Mouse (Mus musculus) inflammation-experienced regulatory T-cells, adult 6 months (primary cell): Measurements from ENCODE around the gene Tmem170. TPM values are rescaled to one million over a fixed set of nuclear protein-coding genes. Genes with fewer than 3 reads are reported as not detected.
"Not testable (repeated sequence)": the region's sequence is repeated elsewhere in the genome, so short reads cannot be mapped to it uniquely, and the experiment has no call there.

Experiments
- ATAC-seq: one replicate; pipeline ENCODE4 v1.8.0; 2017
- polyA plus RNA-seq, 3 experiments: library from polyadenylated mRNA; unstranded; fragments of 100-300 nt; shearing (Covaris generic); gene quantifications; one replicate each; pipeline ENCODE4 v1.2.1; 2017

Gene Tmem170
- polyA plus RNA-seq, 3 experiments from 2014 or later = 5.2 to 7.5 (median 7.2) TPM

- peak; percentile 23 for ATAC-seq
Measured at GRCm38 (mm10) chr8:111875758-111876157, 792 bp downstream of the Tmem170 start.

GRCm38 (mm10) chr8:111871278-111871677 lies 5.3 kb downstream of the Tmem170 start:
- no peak for ATAC-seq

DNA sequence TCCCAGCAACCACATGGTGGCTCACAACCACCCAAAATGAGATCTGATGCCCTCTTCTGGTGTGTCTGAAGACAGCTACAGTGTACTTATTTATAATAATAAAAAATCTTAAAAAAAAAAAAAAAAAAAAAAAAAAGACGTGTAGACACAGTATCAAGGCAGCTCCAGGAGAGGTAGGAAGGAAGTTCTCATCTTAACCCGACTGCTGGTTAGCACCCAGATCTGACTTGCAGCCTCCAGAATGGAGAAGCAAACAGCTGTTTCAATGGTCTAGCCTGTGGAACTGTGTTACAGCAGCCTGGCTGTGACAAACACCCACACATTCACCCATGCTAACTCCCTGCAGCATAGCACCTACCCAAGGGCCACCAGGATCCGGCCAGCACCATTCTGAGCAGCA lies 6.2 kb downstream of the Tmem170 start:
- ATAC-seq = no peak

- no peak for ATAC-seq
Measured at GRCm38 (mm10) chr8:111868664-111869063, 7.9 kb downstream of the Tmem170 start.

GRCm38 (mm10) chr8:111865857-111866256 lies 10.7 kb downstream of the Tmem170 start:
- no peak for ATAC-seq

DNA sequence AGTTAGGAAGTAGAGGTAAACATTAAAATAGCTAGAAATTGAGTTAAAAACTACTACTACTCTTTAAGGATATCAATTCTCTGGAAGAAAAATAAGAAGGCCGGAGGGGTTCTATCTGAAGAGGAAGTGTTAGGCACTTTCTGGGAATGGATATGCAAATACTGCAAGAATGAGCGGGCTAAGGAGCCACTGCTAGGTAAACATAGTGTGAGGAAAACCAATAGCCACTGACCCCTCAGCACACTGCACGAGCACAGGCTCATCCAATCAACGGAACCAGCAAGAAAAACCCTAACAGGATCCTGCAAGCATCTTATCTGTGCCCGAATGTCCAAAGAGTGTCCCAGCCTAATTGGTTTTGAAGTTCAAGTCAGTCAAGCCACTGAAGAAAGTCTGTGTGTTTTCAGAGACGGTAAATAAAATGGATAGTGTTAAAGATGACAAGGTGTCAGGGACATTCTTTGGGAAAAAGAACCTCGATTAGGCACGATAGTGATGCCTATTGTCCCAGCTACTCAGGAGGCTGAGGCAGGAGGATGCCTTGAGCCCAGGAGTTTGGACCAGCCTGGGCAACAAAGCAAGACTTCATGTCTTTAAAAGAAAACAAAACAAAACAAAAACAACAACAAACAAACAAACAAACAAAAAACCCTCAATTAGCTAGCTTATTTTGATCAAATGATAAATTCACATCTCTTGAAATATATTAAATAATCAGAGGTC lies 11.3 kb downstream of the Tmem170 start:
- ATAC-seq = no peak

GRCm38 (mm10) chr8:111864648-111865047 lies 11.9 kb downstream of the Tmem170 start:
- ATAC-seq = no peak

- ATAC-seq = no peak
Measured at GRCm38 (mm10) chr8:111863280-111863679, 13.3 kb downstream of the Tmem170 start.

- ATAC-seq = no peak
Measured at GRCm38 (mm10) chr8:111855977-111856376, 20.6 kb downstream of the Tmem170 start.

DNA sequence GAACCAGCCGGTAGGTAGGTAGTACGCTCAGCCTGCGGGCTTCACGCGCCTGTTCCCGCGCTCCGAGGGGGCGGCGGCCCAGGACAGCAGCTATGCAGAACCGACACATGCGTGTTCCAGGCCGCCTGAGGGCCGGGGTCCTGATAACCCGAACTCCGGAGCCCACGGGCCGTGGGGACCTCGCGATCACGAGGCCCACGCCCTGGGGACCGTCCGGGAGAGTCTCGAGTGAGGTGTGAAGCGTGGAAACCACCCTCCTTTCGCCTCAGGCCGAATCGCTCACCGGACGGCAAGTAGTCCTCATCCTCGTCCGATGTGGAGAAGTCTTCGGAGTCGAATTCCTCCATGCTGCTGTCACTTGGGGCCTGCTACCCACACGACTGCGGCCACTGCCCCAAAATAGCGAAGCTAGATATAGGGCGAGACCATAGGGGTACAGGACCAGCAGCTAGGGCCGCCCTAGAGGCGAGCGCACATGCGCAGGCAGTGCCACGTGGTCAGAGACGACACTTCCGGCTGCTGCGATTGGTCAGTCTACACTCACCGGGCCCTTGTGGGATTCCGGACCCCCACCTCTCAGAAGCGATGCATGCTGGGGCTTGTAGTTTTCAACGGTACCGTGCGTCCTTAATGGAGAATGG lies 22.6 kb downstream of the Tmem170 start, which contains the start of gene Cfdp1:
Gene Cfdp1 (minus strand): TSS at position 431 of the 641 bp plus-strand sequence.
- peak; percentile 100 for ATAC-seq

DNA sequence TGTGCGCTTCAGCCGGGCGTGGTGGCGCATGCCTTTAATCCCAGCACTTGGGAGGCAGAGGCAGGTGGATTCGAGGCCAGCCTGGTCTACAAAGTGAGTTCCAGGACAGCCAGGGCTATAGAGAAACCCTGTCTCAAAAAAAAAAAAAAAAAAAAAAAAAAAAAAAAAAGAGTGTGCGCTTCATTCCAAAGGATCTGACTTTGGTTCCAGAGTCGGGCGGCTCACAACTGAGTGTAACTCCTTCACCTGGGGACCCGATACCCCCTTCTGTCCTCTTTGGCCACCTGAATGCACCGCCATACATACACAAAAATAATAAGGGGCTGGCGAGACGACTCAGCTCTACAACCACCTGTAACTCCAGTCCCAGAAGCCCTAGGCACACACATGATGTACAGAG lies 23.3 kb downstream of the Tmem170 start:
- ATAC-seq = not testable (repeated sequence)

GRCm38 (mm10) chr8:111846746-111847145 lies 29.8 kb downstream of the Tmem170 start:
- no peak for ATAC-seq

DNA sequence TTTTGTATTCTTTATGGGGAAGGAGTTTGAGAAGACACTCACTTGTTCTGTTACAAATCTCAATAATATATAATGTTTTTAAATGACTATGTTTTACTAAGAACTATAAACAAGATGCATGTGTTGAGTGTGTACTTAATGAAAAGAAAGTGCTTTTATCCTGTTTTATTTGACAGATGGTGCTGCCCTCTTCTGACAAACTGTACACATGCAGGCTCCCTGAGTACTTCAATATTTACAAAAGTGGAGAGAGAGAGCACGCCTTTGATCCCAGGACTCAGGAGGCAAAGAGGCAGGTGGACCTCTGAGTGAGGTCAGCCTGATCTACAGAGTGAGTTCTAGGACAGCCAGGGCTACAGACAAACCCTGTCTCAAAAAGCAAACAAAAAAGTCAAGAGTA lies 41.0 kb downstream of the Tmem170 start:
- no peak for ATAC-seq

- ATAC-seq = no peak
Measured at GRCm38 (mm10) chr8:111834011-111834410, 42.5 kb downstream of the Tmem170 start.

DNA sequence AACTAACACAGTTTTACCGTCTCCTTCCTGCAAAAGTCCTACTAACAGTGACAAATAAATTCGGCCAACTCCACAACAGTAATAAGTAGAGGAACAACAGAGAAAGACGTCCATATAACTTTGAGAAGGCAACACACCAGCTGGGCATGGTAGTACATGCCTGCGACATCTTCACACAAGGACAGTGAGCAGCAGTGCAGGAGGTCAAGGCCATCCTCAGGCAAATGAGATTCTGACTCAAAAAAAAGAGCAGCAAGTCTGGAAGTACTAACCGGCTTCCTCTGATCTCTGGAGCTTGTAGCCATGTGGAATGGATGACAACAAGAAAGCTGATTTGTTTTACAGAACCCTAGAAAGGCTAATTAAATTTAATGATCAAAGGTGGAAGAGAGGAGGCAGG lies 43.6 kb downstream of the Tmem170 start:
- ATAC-seq = no peak

DNA sequence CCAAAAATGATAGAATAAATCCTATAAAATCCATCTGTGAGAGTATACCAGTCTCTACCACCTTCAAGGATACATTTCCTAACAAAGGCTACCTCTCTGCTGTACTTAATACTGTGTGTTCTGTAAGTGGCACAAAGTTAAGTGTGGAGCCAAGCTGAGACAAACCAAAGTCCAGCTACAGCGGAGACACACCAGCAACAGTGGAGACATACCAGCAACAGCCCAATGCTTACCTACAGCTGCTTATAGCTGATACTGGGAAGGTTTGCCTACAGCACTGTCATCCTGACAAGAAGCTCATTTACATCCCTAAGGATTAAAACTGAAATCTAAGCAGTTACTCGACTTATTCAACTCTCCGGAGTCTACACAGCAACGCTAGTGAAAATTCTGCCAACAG lies 44.6 kb downstream of the Tmem170 start:
- no peak for ATAC-seq

GRCm38 (mm10) chr8:111828595-111828994 lies 48.0 kb downstream of the Tmem170 start:
- ATAC-seq = no peak

- ATAC-seq = no peak
Measured at GRCm38 (mm10) chr8:111825219-111825618, 51.3 kb downstream of the Tmem170 start.

DNA sequence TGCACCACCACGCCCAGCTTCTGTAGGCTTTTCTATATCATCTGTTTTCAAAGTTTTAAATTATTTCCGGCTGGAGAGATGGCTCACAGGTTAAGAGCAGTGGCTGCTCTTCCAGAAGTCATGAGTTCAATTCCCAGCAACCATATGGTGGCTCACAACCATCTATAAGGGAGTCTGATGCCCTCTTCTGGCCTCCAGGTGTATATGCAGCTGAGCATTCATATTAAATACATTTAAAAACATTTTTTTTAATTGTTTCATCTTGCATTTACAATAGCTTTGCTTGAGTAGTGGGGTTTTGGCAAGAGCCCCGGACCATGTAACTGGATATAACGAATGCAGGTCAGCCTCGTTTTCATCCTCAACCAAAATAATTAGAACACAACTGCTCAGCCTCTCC lies 52.2 kb downstream of the Tmem170 start:
- ATAC-seq = no peak

DNA sequence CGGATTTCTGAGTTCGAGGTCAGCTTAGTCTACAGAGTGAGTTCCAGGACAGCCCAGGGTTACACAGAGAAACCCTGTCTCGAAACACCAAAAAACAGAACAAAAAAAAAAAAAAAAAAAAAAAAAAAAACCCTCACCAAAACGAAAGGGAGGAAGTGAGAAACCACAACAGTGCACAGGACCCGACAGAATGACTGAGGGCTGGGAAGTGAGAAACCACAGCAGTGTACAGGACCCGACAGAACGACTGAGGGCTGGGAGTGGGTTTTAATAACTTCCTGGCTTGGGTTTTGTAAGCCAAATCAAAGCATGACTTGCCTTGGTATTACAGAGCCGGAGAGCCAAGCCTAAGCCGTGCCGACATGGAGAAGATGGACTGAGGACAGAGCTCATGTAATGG lies 55.4 kb downstream of the Tmem170 start:
- ATAC-seq = peak; percentile 100

GRCm38 (mm10) chr8:111820691-111821090 lies 55.9 kb downstream of the Tmem170 start:
- peak; percentile 12 for ATAC-seq

DNA sequence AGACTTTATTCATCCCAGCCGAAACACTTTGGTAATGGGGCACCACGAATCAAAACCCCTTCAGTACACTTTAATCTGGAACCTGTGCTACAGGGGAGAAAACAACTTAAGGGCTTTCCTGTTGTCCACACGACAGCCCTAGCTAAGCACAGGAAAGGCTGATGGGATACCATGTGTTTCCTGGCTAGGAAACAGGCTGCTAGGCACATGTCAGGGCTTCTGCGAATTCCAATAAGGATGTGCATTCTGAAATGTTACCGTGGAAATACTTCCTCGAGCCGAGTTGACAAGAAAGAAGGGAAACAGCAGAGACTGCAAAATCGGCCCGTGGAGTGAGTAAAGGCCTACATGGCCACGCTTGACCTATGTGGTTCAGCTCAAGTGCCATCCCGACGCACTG lies 56.5 kb downstream of the Tmem170 start:
- ATAC-seq = no peak

DNA sequence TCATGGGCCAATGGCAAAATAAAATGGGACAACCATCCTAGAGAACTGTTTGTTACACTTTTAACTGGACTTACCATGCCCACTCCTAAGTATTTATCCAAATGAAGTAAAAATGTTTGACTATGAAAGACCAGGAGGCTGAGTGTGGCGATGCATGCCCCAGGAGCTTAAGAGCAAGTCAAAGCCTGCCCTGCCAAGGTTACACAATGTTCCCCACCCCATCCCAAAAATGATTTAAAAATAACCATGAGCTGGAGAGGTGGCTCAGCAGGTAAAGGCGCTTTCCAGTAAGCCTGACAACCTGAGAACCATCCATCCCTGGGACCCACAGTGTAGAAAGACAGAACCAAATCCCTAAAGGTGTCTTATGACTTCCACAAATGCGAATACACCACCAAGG lies 58.0 kb downstream of the Tmem170 start:
- ATAC-seq = no peak

- no peak for ATAC-seq
Measured at GRCm38 (mm10) chr8:111815078-111815477, 61.5 kb downstream of the Tmem170 start.
